Mouse (Mus musculus): ENCODE measurements around the gene Mesd.

DNA sequence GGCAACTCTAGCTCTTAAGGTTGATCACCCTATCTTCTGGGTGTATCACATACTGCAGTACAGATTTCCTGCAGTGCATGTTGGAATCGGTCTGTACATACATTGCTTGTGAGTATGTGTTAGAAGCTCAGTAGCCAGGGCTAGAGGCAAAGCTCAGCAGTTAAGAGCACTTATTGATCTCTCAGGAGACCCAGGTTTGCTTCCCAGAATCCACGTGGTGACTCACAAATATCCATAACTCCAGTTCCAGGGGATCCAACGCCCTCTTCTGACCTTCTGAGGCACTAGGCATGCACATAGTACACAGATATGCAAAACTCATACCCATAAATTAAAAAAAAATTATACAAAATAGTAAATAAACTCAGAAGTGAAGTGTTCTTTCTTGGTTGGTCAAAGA, 7.2 kb upstream of the Mesd start:
- TF ChIP-seq CTCF (IDR thresholded peaks at IDR 0.05; ENCODE audit: low read depth, low read length) (no peak), GATA1 (IDR thresholded peaks at IDR 0.05; ENCODE audit: borderline replicate concordance, low read length) (no peak)
